Mouse (Mus musculus): ENCODE results near the gene Slc35b4. TPM values are rescaled to one million over a fixed set of nuclear protein-coding genes. Genes with fewer than 3 reads are reported as not detected.

The Slc35b4 gene
- 10 to 100 TPM; 12.1 to 15.1 TPM for total RNA-seq (2021)

DNA sequence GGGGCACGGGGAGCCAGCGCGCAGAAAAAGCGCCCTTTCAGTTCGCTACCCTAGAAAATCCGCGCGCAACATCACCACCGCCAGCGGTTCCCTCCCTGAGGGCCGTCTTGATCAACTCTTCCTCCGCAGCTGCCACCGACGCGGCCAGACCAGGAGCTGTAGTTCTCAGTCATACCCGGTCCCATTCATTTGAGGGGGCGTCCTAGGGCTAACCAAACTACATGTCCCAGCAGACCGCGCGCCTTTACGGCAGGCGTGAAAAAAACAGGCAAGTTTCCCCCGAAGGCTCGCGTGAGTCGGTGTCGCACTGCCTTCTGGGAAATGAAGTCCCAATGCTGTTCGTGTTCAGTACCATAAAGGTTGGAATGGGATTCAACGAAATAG is at the start of gene Slc35b4:
TSS of gene Slc35b4 (minus strand) at position 248 of the 384 bp plus-strand sequence.
- intact Hi-C loops (cut with DNase I): no loop called here
- DNase-seq: peak; percentile 96

DNA sequence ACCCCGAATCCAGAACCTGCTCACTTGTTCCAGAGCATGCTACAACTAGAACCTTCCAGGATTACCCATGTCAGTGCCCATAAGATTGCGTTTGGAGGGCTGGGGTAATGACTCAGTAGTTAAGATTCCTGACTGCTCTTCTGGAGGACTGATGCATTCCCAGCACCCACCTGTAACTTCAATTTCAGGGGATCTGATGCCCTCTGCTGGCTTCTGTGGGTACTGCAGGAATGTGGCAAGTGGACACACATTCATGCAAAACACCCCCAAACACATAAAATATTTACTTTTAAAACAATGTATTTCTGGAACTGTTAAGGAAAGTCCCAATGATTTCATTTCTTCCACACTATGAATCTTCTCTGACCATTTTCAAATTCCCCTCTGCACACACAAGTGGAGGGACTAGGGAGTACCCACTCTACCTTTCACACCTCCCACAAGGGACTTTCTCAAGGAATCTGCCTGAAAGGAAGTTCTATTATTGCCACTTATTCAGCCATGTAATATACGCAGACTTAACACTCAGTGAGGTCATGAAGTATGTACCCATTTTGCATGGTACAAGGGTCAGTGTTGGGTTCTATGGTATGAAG is 48.2 kb upstream of the Slc35b4 start:
- intact Hi-C loops (cut with DNase I): no loop called here
- no peak for DNase-seq

DNA sequence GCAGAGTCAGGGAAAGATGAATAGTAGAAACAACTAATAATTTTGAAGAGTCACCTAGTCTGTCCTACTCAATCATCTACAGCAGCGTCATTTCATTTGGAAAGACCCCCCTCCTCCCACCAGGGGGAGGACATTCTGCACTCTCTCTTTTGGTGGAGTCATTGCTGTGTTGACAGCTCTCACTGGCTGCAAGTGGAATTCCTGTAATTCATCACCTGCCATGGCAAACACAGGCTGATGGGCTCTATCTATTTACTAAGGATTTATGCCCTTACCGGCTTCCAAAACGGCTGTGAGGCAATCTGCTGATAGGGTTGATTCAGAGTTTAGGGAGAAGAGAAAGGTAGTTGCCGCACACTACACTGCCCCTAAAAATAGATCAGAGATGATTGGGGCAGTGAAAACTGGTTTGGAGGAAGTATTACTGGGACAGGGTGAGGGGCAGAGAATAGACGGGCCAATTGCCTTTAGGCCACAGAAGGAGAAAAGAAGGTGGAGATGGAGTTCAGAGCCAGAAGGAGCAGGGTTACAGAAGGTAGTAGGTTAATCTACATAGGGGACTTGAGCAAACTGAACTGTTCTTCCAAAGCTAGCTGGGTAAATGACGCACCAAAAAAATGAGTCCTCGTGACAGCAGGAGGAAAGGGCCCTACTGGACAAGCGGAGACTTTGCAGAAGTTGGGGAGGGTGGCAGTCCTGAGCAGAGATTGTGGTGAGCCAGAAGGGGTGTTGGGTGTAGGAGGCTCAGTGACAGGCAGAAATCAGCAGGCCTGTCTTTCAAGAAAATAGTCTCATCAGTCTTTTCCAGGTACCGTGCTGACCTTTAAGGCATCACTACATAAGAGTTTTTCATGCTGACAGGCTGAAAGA is 39.8 kb upstream of the Slc35b4 start:
- intact Hi-C loops (cut with DNase I): no loop called here
- DNase-seq: peak; percentile 8 to 24

DNA sequence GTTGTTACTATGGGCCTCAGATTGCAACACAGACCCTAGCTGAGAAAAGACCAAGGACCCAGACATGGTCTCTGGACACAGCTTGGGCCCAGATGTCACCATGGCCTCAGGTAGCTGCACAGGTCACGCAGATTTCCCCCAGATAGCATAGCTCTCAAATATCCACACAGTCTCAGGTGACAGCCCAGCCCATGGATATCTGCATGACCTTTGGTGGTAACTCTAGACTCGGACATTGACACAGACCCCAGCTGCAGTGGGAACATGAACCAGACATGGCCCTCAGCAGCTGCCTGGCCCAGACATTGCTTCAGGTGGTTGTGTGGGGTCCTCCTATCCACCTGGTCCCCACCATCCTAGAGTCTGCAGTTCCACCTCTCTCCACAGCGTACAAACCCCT is 28.8 kb upstream of the Slc35b4 start:
- intact Hi-C loops (cut with DNase I): loop anchor here (2.0 kb wide), 1 partner anchor 71 kb away; no protein-coding TSS in a partner anchor
- no peak for DNase-seq

DNA sequence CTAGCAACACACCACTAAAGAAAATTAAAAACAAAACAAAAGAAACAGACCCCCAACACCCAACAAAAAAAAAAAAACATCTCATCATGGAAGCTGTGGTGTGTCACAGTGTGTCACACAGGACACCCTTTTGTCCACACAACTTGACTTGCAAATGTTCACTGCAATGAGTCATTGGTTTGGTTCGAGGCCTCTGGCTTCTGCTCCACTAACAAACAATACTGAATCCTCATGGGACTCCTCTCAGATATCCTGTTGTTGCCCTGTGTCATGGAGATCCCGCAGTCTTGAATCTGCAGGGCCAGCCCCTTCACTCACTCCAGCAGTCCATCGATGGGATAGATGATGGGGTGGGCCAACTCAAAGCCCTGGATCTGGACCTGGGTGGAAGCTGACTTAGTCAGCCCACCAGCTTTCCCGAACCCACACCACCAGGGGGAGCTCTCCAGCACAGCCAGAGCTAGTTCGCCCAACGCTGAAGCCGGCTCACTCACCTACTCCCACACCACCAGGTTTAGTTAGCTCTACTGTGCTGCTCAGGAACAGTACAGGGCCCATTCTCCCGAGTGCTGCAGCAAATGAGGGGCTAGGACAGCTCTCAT is 28.2 kb upstream of the Slc35b4 start:
- peak; percentile 13 to 32 for DNase-seq
- intact Hi-C loops (cut with DNase I): loop anchor here (2.0 kb wide), 1 partner anchor 72 kb away; no protein-coding TSS in a partner anchor

DNA sequence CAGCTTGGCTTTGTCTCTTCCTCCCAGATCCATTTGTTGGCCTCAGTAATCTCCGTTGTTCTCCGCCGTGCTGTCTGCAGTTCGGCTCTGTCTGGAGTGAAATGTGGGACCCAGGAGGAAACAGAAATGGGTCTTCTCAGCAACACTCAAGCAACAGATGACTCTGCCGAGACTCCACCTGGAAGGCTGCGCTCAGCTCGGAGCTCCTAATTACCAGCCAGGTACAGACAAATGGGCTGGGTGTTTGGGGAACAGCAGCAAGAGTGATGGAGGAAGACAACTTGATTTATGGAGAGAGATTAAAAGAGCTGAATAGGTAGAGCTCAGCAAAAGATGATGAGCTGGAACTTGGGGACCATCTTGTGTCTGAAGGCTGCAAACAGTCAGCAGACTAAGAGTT is 26.6 kb upstream of the Slc35b4 start:
- DNase-seq: no peak
- intact Hi-C loops (cut with DNase I): no loop called here

DNA sequence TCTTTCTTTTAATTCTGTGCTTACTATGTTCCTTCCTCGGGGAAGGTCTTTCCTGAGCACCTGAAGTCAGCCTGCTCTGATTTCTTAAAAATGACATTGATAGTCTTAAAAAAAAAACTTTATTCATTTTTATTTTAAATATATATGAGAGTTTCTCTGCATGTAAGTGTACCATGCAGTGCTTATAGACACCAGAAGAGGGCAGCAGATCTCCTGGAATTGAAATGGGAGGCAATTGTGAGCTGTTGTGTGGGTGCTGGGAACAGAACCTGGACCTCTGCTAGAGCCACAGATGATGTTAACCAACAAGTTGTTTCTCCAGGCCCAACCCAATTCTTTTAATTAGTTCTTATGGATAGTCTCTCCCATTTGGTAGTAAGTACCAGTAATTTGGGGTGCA is 18.1 kb upstream of the Slc35b4 start:
- intact Hi-C loops (cut with DNase I): loop anchor here (5.0 kb wide), 1 partner anchor 82 kb away; no protein-coding TSS in a partner anchor

DNA sequence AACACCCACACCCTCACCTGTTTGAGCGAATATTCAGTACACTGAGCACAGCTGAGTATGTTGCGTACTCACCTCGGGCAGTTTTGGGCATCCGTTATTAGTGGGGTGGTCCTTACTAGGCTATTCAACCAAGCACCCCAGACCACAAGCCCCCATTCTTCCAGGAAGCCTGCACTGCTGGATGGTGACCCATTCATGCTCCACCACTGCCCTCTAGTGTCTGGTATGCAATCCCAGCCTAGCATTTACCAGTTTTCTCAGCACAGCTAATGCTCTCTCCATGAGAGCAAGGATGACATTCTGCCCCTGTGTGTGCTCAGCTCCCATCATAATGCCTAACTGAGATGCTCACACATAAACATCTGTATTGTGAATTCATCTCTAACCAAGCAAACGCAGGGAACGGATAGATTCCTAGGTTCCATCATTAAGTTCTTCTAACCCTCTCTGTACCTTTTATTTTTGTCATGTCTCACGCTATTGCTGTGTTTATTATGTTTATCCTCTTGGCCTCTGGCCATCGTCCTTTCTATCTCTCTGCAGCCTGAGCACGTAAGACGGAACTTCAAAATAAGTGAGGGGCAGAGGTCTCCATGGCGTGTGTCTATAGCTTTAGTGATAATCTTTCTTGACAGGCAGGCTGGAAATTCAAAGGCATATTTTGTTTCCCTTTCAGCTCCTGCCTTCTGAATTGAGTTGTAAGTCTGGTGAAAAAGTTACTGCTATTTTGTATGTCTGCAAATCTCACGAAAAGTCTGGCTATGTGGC is 17.0 kb upstream of the Slc35b4 start:
- peak; percentile 67 to 80 for DNase-seq
- intact Hi-C loops (cut with DNase I): loop anchor here (2.0 to 5.0 kb wide), 2 partner anchors 37 to 83 kb away; no protein-coding TSS in a partner anchor

More for the DNA sequence above, 18.1 kb upstream of the Slc35b4 start:
- DNase-seq: no peak

DNA sequence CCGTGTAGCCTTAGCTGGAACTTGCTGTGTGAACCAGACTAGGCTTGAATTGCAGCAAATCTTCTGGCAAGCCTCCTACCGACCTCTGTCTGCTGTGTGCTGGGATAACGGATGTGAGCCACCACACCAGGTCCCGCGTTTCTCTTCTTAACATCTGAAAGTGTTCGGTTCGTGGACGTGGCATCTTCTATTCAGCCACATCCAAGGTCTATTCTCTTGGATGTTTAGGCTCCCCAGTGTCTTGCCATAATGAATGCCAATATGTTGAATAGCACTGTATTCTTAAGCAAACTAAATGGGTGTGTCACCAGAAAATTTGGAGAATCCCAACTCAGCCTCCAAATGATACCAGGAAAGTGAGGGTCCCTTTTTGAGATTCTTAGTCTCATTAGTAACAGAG is 14.5 kb upstream of the Slc35b4 start:
- intact Hi-C loops (cut with DNase I): loop anchor here (5.0 kb wide), 1 partner anchor 86 kb away; no protein-coding TSS in a partner anchor

DNA sequence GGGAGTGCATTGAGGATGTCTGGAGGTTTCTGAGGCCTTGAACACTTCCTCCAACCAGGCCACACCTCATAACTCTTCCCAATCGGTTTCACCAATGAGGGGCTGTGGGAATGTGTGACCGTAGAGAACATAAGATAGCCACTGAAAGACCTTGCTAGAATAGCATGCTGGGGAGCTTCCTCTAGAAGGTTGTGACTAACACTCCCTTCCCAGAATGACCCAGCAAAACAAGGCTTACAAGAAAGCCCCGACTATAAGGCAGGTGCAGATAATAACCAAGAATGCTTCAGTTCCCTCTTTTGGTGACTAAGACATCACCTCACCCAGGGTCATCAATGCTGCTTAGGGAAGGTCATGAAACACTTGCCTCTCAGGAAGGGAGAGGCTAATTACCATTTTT is 12.6 kb upstream of the Slc35b4 start:
- intact Hi-C loops (cut with DNase I): no loop called here

More for the DNA sequence above, 14.5 kb upstream of the Slc35b4 start:
- no peak for DNase-seq

DNA sequence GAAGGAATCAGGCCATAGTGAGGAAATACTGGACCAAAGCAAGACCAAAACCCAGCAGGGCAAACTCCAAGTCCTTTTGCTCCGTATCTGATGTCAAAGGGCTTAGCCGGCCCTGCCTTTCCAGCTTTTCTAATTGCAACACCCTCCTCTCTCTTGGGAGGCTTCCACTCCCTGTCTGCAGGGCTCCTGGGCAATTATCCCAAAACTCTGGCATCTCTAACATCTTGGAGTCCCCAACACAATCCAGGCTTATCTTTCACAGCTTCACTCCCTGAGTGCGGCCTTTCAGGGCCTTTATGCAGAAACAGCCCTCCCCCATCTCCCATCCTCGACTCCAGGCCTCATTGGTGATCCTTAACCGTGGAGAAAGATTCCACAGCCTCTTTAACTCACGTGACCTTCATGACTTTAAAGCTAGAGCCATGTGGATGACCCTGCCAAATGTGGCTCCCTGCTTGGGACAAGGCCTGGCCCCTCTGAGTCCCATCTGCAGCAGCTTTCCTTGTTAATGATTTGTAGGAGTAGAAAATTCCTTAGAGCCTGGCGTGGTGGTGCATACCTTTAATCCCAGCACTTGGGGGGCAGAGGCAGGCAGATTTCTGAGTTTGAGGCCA is 11.2 kb upstream of the Slc35b4 start:
- intact Hi-C loops (cut with DNase I): no loop called here
- peak; percentile 15 to 23 for DNase-seq

More for the DNA sequence above, 12.6 kb upstream of the Slc35b4 start:
- DNase-seq: no peak

DNA sequence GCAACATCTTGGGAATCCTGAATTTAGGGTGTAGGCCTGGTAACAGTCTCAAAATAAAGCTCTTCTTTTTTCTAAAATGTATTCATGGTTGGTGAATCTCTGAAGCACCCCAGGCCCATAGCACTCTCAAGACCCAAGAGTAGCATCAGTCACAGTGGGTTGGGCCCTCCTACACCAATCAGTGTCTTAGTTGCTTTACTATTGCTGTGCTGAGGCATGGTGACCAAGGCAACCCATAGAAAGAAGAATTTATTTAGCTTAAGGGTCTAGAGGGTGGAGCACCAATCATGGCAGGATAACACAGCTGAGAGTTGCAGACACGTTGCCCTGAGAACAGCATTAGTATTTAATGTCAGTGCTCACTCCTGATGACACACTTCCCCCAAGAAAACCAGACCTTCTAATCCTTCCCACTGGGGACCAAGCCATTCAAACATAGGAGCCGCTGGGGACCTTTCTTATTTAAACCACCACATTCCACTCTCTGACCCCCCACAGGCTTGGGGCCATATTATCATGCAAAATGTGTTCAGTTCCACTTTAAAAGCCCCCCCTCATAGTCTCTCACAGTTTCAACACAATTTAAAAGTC is 10.5 kb upstream of the Slc35b4 start:
- DNase-seq: no peak
- intact Hi-C loops (cut with DNase I): no loop called here

DNA sequence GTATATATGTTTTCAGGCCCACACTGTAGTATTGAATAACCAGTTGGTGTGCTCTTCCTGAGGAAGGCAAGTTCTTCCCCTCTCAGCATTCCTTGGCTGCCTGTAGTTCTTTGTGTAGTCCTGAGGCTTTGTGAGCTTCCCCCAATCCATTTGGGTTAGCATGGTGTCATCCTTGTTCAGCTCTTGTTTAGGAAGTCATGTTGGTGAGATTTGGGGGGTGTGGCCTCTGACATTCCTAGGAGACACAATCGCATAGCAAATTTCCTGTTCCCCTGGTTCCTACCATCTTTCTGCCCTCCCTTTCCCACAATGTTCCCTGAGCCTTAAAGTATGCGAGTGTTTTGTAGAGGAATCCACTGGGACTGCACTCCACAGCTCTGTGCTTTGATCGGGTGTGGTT is 6.4 kb upstream of the Slc35b4 start:
- intact Hi-C loops (cut with DNase I): no loop called here
- DNase-seq: no peak

DNA sequence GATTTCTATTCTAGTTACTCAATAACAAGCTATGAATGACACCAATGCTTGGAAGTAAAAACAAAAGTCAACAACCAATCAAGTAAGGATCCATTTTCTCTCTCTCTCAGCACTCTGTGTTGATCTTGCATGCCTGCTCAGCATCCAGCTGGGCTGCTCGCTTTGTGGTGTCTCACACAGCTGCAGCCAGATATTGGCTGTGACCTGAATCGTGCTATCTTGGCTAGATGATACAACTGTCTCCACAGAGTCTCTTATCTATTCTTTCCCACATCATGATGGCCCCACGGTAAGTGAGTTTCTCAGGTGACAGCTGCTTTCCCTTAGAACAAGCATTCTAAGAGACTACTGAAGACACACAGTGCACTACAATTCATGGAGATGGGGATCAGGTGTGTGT is 5.0 kb upstream of the Slc35b4 start:
- DNase-seq: no peak
- intact Hi-C loops (cut with DNase I): no loop called here

DNA sequence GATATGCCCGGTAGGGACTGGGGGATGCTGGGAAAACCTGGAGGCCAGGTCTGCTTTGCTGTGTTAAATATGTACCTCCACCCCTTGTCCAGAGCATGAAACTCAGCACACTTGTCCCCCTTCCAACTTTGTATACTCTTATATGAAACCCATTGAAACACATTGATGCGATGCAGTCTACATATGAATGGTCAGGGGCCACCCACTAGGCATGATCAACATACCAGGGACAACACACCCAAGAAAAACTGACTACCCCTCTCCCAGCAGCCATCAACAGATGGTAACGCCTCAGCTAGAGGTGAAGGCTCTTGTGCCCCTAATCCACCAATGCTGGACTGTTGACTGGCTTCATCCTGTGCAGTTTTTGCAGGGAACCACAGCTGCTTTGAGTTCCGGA is 3.0 kb upstream of the Slc35b4 start:
- DNase-seq: no peak
- intact Hi-C loops (cut with DNase I): no loop called here

DNA sequence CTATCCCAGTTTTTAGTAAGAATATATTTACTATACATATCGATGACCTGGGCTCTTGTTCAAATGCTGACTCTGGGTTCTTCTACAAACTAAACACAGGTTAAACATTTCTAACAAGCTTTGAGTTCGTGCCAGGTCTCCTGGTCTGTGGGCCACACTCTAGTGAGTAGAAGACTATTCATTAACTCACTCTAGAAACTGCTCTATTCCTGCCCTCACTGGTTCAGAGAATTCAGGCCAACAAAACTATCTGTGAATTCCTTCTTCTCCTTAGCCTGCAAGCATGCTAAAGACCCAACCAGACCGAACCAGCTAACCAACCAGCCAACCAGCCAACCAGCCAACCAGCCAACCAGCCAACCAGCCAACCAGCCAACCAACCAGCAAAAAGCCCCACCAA is 2.1 kb upstream of the Slc35b4 start:
- intact Hi-C loops (cut with DNase I): no loop called here
- DNase-seq: no peak

DNA sequence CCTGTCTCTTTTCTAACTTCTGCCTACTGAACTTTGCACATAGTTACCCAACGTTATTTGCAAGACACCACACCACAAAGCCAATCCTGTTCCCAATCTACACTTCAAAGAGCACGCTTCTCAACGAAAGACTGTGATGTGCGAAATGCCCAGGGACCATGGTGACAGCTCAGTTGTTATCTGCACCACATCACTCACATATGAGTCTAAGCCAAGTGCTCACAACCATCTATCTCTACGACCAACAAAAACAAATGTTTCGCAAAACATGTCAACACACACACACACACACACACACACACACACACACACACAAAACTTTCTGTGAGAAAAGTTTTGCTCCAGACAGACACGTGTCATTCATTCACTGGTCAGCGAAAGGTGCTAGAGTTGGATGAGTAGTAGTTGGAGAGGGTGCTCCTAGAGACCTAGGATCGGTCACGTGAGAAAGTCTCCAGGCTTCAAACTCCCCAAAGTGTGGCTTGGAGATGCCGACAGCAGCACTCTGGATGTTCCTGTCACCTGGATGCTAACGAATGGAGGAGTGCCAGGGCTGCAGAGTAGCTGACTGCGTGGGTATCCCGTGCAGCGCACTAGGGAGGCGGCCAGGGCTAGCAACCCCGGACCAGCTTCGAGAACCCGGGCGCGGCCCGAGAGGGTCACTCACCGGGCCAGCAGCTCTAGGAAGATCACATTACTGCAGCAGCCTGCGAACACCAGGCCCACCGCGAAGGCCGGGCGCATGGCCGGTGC is 624 bp downstream of the Slc35b4 start:
- no peak for DNase-seq
- intact Hi-C loops (cut with DNase I): no loop called here

DNA sequence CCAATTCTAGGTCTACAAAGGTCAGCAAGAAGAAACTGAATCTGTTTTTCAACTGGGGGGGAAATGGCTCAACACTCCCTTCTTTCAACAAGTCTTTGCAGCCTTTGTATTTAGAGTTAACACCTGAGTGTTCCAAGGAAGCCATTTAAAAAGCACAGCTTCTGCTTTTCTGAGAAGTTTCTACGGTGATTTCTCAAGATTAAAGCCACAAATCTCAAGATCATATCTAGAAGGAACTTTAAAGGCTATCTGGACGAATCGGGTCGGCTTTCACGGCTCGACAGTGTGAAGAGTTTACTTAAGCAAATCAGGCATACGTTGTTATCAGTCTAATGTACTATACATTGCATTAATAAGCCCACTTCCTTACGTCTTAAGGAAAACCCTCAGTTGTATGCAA is 2.2 kb downstream of the Slc35b4 start:
- intact Hi-C loops (cut with DNase I): no loop called here

DNA sequence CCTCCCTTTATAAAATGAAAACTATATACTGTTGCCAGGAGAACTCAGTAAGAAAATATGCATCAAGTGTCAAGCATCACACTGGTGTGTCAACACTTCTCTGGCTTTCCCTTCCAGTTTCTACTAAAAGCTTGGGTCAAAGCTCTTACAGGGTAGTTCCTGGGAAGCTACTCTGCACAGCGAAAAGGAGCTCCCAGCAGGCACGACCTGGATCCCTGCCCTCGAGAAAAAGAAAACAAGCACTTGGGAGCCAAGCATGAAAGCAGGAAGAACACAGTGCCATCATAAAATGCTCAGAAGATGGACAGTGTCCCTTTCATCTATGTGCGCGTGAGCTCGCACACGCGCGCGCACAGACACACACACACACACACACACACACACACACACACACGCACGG is 3.7 kb downstream of the Slc35b4 start:
- intact Hi-C loops (cut with DNase I): no loop called here
- no peak for DNase-seq

More for the DNA sequence above, 2.2 kb downstream of the Slc35b4 start:
- no peak for DNase-seq

Data from heart, postnatal 10 days (tissue).